ENCODE assay signal across 19 mouse cellular contexts in genomic region chrX:166565983-166566382, GRCm38 (mm10). TPM values are rescaled to one million over a fixed set of nuclear protein-coding genes. Genes with fewer than 3 reads are reported as not detected.
"Had no signal": no experiment of that assay in that cellular context is flagged by ENCODE, and none has a peak within 500 bp of the region (broad histone marks: within the 10 kb centered on the region; RNA-seq: fewer than 3 reads in every experiment).

No protein-coding gene starts in this region.

- ATAC-seq: liver, postnatal 0 days; lung, postnatal 0 days; midbrain, embryonic 15.5 days had no signal

- H3K4me2 ChIP-seq: limb, embryonic 12.5 days; limb, embryonic 15.5 days; liver, embryonic 11.5 days; lung, embryonic 14.5 days; midbrain, embryonic 12.5 days; midbrain, embryonic 15.5 days; neural tube, embryonic 12.5 days; neural tube, embryonic 15.5 days had no signal

- DNase-seq: kidney, postnatal 4 days; left cerebral cortex, postnatal 4 days; liver, postnatal 0 days; lung, embryonic 14.5 days; right cerebral cortex, adult 18-20 months; right cerebral cortex, postnatal 14 days; right cerebral cortex, postnatal 4 days; thymus, postnatal 36 days had no signal

- H3K4me3 ChIP-seq: limb, embryonic 12.5 days; limb, embryonic 15.5 days; midbrain, embryonic 12.5 days; midbrain, embryonic 15.5 days; neural tube, embryonic 12.5 days; neural tube, embryonic 15.5 days had no signal

- H3K36me3 ChIP-seq: limb, embryonic 12.5 days; limb, embryonic 15.5 days; midbrain, embryonic 12.5 days; midbrain, embryonic 15.5 days; neural tube, embryonic 12.5 days; neural tube, embryonic 15.5 days had no signal

- H3K9me3 ChIP-seq: limb, embryonic 12.5 days; limb, embryonic 15.5 days; midbrain, embryonic 12.5 days; midbrain, embryonic 15.5 days; neural tube, embryonic 12.5 days; neural tube, embryonic 15.5 days had no signal

- H3K27ac ChIP-seq: kidney, postnatal 0 days; limb, embryonic 12.5 days; liver, embryonic 14.5 days; macrophage; midbrain, embryonic 12.5 days; midbrain, embryonic 15.5 days; neural tube, embryonic 12.5 days; neural tube, embryonic 15.5 days had no signal

- H3K9ac ChIP-seq: limb, embryonic 12.5 days; limb, embryonic 15.5 days; liver, embryonic 14.5 days; liver, postnatal 0 days; lung, embryonic 14.5 days; midbrain, embryonic 12.5 days; midbrain, embryonic 15.5 days; neural tube, embryonic 12.5 days; neural tube, embryonic 15.5 days had no signal

- H3K4me1 ChIP-seq: limb, embryonic 15.5 days; midbrain, embryonic 12.5 days; midbrain, embryonic 15.5 days; neural tube, embryonic 12.5 days; neural tube, embryonic 15.5 days had no signal

- H3K27me3 ChIP-seq: midbrain, embryonic 12.5 days; midbrain, embryonic 15.5 days; neural tube, embryonic 12.5 days had no signal

RNA-seq across cellular contexts. Expression of gene Egfl6, which starts 19.5 kb away (rescaled TPM):
- polyA plus RNA-seq: macrophage had no signal
